Mouse (Mus musculus): ENCODE results near the gene Nav2. TPM values are rescaled to one million over a fixed set of nuclear protein-coding genes. Genes with fewer than 3 reads are reported as not detected.

Gene Nav2
- polyA plus RNA-seq, 1 experiment from 2014 or later = 19.7 TPM

DNA sequence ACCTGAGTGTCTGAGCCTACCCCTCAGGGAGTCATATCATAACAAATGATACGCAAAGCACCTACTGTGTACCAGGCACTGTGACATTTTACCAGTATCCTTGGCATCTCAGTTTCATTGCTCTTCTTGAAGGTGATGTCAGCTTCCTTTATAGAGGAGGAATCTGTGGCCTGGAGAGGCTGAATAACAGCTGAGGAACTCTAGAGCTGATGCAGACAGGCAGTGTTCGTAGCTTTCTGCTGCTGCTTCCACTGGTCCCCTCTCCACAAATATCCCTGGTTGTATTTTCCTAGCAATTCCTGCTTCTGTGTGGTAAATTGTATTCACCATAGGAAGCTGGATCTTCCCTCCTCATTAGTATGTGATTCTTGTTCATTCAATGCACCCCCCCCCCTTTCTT, 462.8 kb downstream of the Nav2 start:
- Histone ChIP-seq H3K9ac (no peak overlapping the region), H3K9me3 (ENCODE audit: low read depth, low read length) (no peaks in the 10 kb centered on the region), H3K4me3 (ENCODE audit: low read depth, low read length) (no peak overlapping the region), H3K27ac (ENCODE audit: low read depth) (no peak overlapping the region), H3K4me2 (no peak overlapping the region), H3K27me3 (ENCODE audit: insufficient read depth, low read length) (no peaks in the 10 kb centered on the region), H3K4me1 (ENCODE audit: insufficient read depth) (peaks cover 12% of the 10 kb centered on the region), H3K36me3 (ENCODE audit: insufficient read depth) (no peaks in the 10 kb centered on the region)
- ATAC-seq (ENCODE audit: insufficient read depth) (no peak), DNase-seq (no peak)
- no peak for TF ChIP-seq CTCF (IDR thresholded peaks at IDR 0.05; ENCODE audit: low read depth)
- 89% methylated on average over 2 of the region's 2 CpGs for WGBS

GRCm38 (mm10) chr7:49371972-49372371, 463.5 kb downstream of the Nav2 start:
- ATAC-seq (ENCODE audit: insufficient read depth) (no peak), DNase-seq (no peak)
- Histone ChIP-seq H3K27me3 (ENCODE audit: insufficient read depth, low read length) (no peaks in the 10 kb centered on the region), H3K36me3 (ENCODE audit: insufficient read depth) (no peaks in the 10 kb centered on the region), H3K4me1 (ENCODE audit: insufficient read depth) (peaks cover 12% of the 10 kb centered on the region), H3K9ac (no peak overlapping the region), H3K4me2 (no peak overlapping the region), H3K27ac (ENCODE audit: low read depth) (no peak overlapping the region), H3K4me3 (ENCODE audit: low read depth, low read length) (no peak overlapping the region), H3K9me3 (ENCODE audit: low read depth, low read length) (no peaks in the 10 kb centered on the region)
- TF ChIP-seq CTCF (IDR thresholded peaks at IDR 0.05; ENCODE audit: low read depth) = no peak
- 72% methylated on average over 7 of the region's 7 CpGs for WGBS

DNA sequence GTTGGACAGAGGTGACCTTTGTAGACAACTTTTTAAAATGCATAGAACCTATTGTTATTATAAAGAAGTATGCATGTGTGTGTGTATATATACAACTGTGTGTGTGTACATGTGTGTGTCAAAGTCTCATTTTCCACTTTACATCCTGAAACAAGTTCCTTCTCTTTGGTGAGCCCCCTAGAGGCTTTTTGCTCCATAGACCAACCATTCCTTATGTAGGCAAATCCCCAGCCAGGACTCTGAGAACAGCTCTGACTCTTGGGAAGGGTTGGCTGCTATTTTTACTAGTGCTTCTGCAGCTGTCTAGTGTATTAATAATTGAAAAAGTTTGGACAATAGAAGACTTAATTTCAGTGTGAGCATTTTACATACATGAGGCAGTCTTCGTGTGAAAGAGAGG, 464.7 kb downstream of the Nav2 start:
- no peaks in the 10 kb centered on the region for H3K9me3 ChIP-seq (ENCODE audit: low read depth, low read length)
- no peak overlapping the region for H3K4me2 ChIP-seq
- H3K27ac ChIP-seq (ENCODE audit: low read depth) = no peak overlapping the region
- H3K4me3 ChIP-seq (ENCODE audit: low read depth, low read length) = no peak overlapping the region
- peaks cover 12% of the 10 kb centered on the region for H3K4me1 ChIP-seq (ENCODE audit: insufficient read depth)
- H3K9ac ChIP-seq = no peak overlapping the region
- DNase-seq (peak; percentile 49), ATAC-seq (ENCODE audit: insufficient read depth) (no peak)
- no peaks in the 10 kb centered on the region for H3K27me3 ChIP-seq (ENCODE audit: insufficient read depth, low read length)
- H3K36me3 ChIP-seq (ENCODE audit: insufficient read depth) = no peaks in the 10 kb centered on the region
- peak; percentile 28 for TF ChIP-seq CTCF (IDR thresholded peaks at IDR 0.05; ENCODE audit: low read depth)
- 74% methylated on average over 1 of the region's 1 CpGs for WGBS

DNA sequence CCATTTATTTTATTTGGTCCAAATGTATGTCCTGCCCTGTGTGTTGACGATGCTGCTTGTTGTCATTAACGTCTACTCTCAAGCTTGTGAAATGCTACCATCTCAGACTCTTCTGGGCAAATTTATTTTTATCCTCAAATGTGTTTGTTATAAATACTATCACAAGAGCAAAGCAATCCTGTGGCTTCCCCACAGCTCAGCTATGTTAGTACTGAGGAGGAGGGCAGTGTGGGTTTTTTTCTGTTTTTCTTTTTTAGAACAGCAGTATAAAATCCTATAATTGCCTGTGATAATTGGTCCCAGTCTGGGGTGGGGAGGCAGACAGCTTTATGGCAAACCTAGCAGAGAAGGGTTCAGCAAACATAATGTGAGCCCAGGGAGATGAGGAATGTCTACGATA, 465.1 kb downstream of the Nav2 start:
- WGBS = 84% methylated on average over 3 of the region's 3 CpGs
- ATAC-seq (ENCODE audit: insufficient read depth) = no peak
- no peak for DNase-seq
- TF ChIP-seq CTCF (IDR thresholded peaks at IDR 0.05; ENCODE audit: low read depth) = no peak
- Histone ChIP-seq H3K9me3 (ENCODE audit: low read depth, low read length) (no peaks in the 10 kb centered on the region), H3K36me3 (ENCODE audit: insufficient read depth) (no peaks in the 10 kb centered on the region), H3K4me1 (ENCODE audit: insufficient read depth) (peaks cover 12% of the 10 kb centered on the region), H3K27me3 (ENCODE audit: insufficient read depth, low read length) (no peaks in the 10 kb centered on the region), H3K4me2 (no peak overlapping the region), H3K4me3 (ENCODE audit: low read depth, low read length) (no peak overlapping the region), H3K9ac (no peak overlapping the region), H3K27ac (ENCODE audit: low read depth) (no peak overlapping the region)

- WGBS = 13% methylated on average over 9 of the region's 9 CpGs
- DNase-seq = peak; percentile 91
- H3K27ac ChIP-seq (ENCODE audit: low read depth) = 0 out of 2 replicates have a peak overlapping the region, but pooled peaks have one; percentile 26
These were observed 467.0 kb downstream of the Nav2 start for GRCm38 (mm10) chr7:49375499-49375974.

DNA sequence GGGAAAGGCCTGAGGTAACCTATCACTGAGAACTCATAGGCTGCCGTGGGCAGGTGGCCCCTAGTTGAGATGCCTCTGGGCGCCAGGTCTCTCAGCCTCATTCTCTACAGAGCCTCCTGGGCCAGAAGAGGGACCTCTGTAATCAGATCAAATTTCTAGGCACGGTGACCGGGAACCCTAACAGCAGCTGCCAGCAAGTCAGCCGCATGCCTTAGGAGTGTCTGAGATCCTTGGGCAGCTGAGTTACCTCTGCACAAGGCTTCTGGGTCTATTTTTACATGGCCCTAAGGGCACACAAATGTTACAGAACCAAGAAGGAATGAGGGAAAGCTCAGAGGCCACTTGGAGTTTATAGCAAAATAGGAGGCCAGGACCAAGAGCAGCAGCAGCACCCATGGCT, 470.1 kb downstream of the Nav2 start:
- 50% methylated on average over 5 of the region's 5 CpGs for WGBS
- no peak for DNase-seq
- no peak for TF ChIP-seq CTCF (IDR thresholded peaks at IDR 0.05; ENCODE audit: low read depth)
- Histone ChIP-seq H3K9me3 (ENCODE audit: low read depth, low read length) (no peaks in the 10 kb centered on the region), H3K36me3 (ENCODE audit: insufficient read depth) (no peaks in the 10 kb centered on the region), H3K4me1 (ENCODE audit: insufficient read depth) (peaks cover 16% of the 10 kb centered on the region), H3K4me2 (no peak overlapping the region), H3K27ac (ENCODE audit: low read depth) (no peak overlapping the region), H3K9ac (no peak overlapping the region), H3K4me3 (ENCODE audit: low read depth, low read length) (no peak overlapping the region), H3K27me3 (ENCODE audit: insufficient read depth, low read length) (no peaks in the 10 kb centered on the region)
- ATAC-seq (ENCODE audit: insufficient read depth) = no peak

More at GRCm38 (mm10) chr7:49375499-49375974, 467.0 kb downstream of the Nav2 start:
- Histone ChIP-seq H3K4me2 (no peak overlapping the region), H3K4me3 (ENCODE audit: low read depth, low read length) (no peak overlapping the region), H3K36me3 (ENCODE audit: insufficient read depth) (no peaks in the 10 kb centered on the region), H3K9ac (no peak overlapping the region), H3K4me1 (ENCODE audit: insufficient read depth) (peaks cover 12% of the 10 kb centered on the region), H3K9me3 (ENCODE audit: low read depth, low read length) (no peaks in the 10 kb centered on the region), H3K27me3 (ENCODE audit: insufficient read depth, low read length) (no peaks in the 10 kb centered on the region)
- no peak for TF ChIP-seq CTCF (IDR thresholded peaks at IDR 0.05; ENCODE audit: low read depth)
- peak; percentile 72 for ATAC-seq (ENCODE audit: insufficient read depth)

GRCm38 (mm10) chr7:49380940-49381339, 472.4 kb downstream of the Nav2 start:
- DNase-seq = no peak
- H3K27ac ChIP-seq (ENCODE audit: low read depth) = no peak overlapping the region
- no peak overlapping the region for H3K4me2 ChIP-seq
- H3K27me3 ChIP-seq (ENCODE audit: insufficient read depth, low read length) = no peaks in the 10 kb centered on the region
- no peaks in the 10 kb centered on the region for H3K9me3 ChIP-seq (ENCODE audit: low read depth, low read length)
- WGBS = 62% methylated on average over 9 of the region's 9 CpGs
- no peak for TF ChIP-seq CTCF (IDR thresholded peaks at IDR 0.05; ENCODE audit: low read depth)
- H3K4me3 ChIP-seq (ENCODE audit: low read depth, low read length) = no peak overlapping the region
- H3K36me3 ChIP-seq (ENCODE audit: insufficient read depth) = no peaks in the 10 kb centered on the region
- H3K9ac ChIP-seq = no peak overlapping the region
- ATAC-seq (ENCODE audit: insufficient read depth) = no peak
- 0 out of 2 replicates have a peak, but pooled peaks cover 4% of the 10 kb centered on the region for H3K4me1 ChIP-seq (ENCODE audit: insufficient read depth)
